Mouse (Mus musculus) small intestine, adult 2 months (tissue): ENCODE measurements around the gene Dusp19. TPM values are rescaled to one million over a fixed set of nuclear protein-coding genes. Genes with fewer than 3 reads are reported as not detected.
A peak's percentile ranks its signal among the peaks of the same experiment; 100 is the strongest.

Experiments
- H3K27ac ChIP-seq: fragments of 200-500 bp; 2 replicates; pipeline ENCODE4 v1.5.1; 2012; ENCODE audit warnings: low read depth, low read length, control low read depth, inconsistent platforms; ENCODE audit not compliant: insufficient read depth
- H3K27me3 ChIP-seq: fragments of 200-500 bp; 2 replicates; pipeline ENCODE4 v1.6.1; 2012; ENCODE audit warnings: mild to moderate bottlenecking, moderate library complexity, low read length, inconsistent platforms; ENCODE audit not compliant: control insufficient read depth, insufficient read depth
- H3K36me3 ChIP-seq: fragments of 200-500 bp; 2 replicates; pipeline ENCODE4 v1.6.1; 2012; ENCODE audit warnings: mild to moderate bottlenecking, low read length, control low read depth, inconsistent platforms; ENCODE audit not compliant: control insufficient read depth, insufficient read depth
- H3K4me1 ChIP-seq: fragments of 200-500 bp; 2 replicates; pipeline ENCODE4 v1.6.1; 2012; ENCODE audit warnings: low read length, inconsistent platforms, mixed read lengths; ENCODE audit not compliant: control insufficient read depth, insufficient read depth, insufficient read length
- H3K4me3 ChIP-seq: fragments of 200-500 bp; 2 replicates; pipeline ENCODE4 v1.5.1; 2012; ENCODE audit warnings: low read depth, mild to moderate bottlenecking, control low read depth, inconsistent platforms, low read length, moderate library complexity
- CTCF ChIP-seq: fragments of 200-500 bp; IDR thresholded peaks from 2 replicates; pipeline ENCODE4 v1.5.1; 2012; ENCODE audit warnings: low read depth, mild to moderate bottlenecking, control low read depth, inconsistent platforms, low read length, moderate library complexity, mixed read lengths; ENCODE audit not compliant: insufficient replicate concordance, insufficient read length; ENCODE audit errors: extremely low read depth
- POLR2A ChIP-seq: fragments of 200-500 bp; IDR thresholded peaks from 2 replicates; pipeline ENCODE4 v1.6.1; 2012; ENCODE audit warnings: low read depth, mild to moderate bottlenecking, control low read depth, inconsistent platforms, low read length, moderate library complexity
- WGBS: fragments of 180-500 bp; shearing (Covaris S2); methylation state at CpG from one replicate; pipeline ENCODE4 v1.1.7; 2018; 5-methylcytosine and 5-hydroxymethylcytosine counted together
- polyA plus RNA-seq: library from polyadenylated mRNA; depleted of rRNA; stranded (reverse); fragments of >200 nt; gene quantifications from 2 replicates; pipeline ENCODE4 v1.2.3, GENCODE M21; 2012; rRNA removed

Gene Dusp19
- polyA plus RNA-seq, 1 experiment: 1.9 TPM

DNA sequence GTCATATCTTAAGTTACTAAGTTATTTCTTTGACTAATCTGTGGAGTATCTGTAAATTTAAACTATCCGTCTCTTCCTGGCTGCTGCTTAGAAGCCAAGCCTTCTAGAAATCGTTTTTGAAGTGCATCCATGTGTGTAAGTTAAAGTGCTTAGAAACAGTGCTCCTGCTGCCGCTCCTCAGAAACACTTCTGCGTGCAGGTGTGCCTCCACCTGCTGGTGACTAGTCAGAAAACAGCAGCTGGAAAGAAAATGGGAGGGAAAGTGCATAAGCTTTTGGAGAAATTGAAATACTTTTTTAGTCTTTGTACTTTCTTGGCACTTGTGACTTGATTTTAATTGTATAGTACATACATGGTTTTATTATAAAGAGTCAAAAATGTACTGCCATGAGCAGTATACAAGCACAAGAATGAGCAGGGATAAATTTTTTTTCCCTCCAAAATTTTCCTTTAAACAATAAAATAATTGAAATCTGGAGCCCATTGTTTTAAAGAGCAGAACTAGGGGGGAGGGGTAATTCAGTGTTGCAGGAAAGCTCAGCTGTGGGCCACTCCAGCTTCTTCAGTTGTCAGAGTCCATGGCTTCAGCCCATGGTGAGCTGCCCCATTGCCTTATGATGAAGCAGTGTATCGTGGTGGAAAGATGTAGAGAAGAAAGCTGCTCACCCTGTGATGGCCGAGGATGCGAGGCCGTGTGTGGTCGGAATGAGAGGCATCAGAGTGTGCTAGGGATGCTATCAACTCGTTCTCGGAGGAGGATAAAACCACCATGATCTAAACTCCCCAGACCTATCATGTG, 53.2 kb downstream of the Dusp19 start:
- WGBS: 75% methylated on average over 11 of the region's 11 CpGs
- H3K27ac ChIP-seq: no peak overlapping the region
- no peaks in the 10 kb centered on the region for H3K27me3 ChIP-seq
- no peak overlapping the region for H3K4me3 ChIP-seq
- H3K4me1 ChIP-seq: no peaks in the 10 kb centered on the region
- TF ChIP-seq CTCF: peak; percentile 52; the same call in 1 of the 2 replicates
- no peak for TF ChIP-seq POLR2A
- H3K36me3 ChIP-seq: peaks cover 4% of the 10 kb centered on the region

DNA sequence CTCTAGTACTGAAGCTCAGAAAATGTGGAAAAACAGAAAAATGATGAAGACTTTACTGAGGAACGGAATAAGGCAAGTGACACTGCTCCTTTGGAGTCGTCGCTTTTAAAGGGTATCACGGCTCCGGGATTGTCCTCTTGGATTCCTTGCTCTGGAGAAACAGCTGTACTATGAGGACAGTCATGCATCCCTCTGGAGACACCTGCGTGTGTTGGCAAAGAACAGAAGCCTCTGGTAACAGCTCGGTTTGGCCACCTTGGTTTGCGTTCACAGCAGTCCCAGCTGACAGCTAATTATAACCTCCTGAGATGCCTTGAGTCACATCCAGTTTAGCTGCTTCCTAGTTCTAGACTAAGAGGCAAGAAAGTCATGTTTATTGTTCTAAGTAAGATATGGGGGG, 62.0 kb downstream of the Dusp19 start:
- Histone ChIP-seq H3K36me3 (no peaks in the 10 kb centered on the region), H3K27me3 (no peaks in the 10 kb centered on the region), H3K4me3 (no peak overlapping the region), H3K27ac (no peak overlapping the region), H3K4me1 (no peaks in the 10 kb centered on the region)
- TF ChIP-seq CTCF (no peak), POLR2A (no peak)
- 90% methylated on average over 8 of the region's 8 CpGs for WGBS

Other genes starting within 250 kb of the Dusp19 start
- 0.86 and 0.93 TPM in 2 replicates for gene Frzb, start 169.4 kb upstream of the Dusp19 start, polyA plus RNA-seq
- 9.1 and 20.3 TPM in 2 replicates for gene Nckap1, start 35.7 kb upstream of the Dusp19 start, polyA plus RNA-seq
- 5.8 and 6.4 TPM in 2 replicates for gene Nup35, start 191 bp downstream of the Dusp19 start, polyA plus RNA-seq